Mouse (Mus musculus) cerebellum, postnatal 25 days (tissue): ENCODE results near the gene Ulk2.
"Not testable (repeated sequence)": the region's sequence is repeated elsewhere in the genome, so short reads cannot be mapped to it uniquely, and the experiment has no call there.

Experiments
- DNase-seq, 2 experiments: peaks; one replicate each; pipeline ENCODE4 v3.0.0; 2021; ENCODE audit warnings: mixed read lengths in 2 of 2

Ulk2 gene

DNA sequence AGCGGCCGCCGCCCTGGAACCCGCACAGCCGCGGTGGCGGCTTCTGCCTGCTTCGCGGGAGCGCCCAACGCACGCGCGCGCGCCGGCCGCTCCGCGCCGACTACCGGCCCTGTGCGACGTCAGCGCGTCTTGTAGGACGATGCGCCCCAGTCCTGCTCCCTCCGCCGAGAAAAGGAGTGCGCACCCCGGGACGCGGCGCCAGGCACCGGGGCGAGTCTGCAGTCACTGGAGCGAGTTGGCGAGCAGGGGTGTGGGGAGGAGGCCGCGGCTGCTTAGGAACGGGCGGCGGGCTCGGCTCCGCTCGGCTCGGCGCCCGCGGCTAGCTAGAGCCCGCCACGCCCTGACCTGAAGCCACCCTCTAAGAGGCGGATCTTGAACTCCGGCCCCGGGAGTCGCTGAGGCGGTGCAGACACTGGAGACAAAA lies at the start of gene Ulk2:
Ulk2 (minus strand) TSS at position 86 of the 424 bp plus-strand sequence.
- DNase-seq, result peak; percentile 96

DNA sequence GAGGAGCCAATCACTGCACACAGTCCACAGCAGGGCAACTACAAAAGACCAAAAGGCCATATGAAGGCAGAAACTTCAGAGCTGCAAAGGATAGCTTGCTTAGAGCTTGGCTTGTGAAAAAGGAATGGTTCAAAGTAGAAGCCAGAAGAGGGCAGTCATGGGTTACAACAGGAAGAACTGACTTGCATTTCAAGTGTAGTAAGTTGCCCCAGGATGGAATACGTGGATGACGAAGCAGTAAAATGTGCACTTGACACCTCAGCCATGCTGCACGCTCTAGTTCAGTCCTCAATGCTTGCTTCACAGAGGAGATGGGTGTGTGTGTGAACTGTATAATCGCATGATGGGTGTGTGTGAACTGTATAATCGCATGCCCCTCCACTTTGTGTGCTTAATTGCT lies 27.3 kb upstream of the Ulk2 start:
- DNase-seq, result no peak

DNA sequence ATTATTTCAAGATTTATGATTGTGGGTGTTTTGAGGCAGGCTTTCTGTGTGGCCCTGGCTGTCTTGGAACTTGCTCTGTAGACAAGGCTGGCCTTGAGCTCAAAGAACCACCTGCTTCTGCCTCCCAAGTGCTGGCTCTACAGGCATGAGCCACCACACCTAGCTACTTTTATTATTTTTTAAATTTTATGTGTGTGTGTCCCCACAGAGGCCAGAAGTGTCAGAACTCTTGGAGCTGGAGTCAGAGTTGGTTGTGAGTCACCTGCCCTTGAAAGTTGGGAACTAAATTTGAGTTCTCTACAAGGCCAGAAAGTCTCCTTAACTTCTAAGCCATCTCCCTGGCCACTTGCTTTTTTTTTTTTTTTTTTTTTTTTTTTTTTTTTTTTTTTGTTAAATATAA lies 25.0 kb upstream of the Ulk2 start:
- DNase-seq, result no peak

DNA sequence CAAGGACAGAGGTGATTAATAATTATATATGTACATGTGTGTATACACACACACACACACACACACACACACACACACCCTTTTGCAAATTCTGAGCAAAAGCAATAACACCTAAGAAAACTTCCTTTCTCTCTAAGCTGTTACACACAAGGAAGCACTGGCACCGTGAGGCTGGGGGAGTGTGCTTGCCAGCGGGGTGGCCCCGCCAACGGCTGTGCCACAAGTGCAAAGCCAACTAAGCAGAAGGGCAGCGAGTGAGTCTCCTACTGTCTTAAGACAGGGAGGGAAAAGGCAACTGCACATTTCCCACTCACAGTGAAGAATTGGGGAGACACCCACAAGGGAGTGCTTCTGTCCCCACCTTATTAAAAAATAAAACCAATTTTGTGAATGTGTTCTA lies 17.0 kb upstream of the Ulk2 start:
- DNase-seq, result peak in 1 of 2 experiments; percentile 10

DNA sequence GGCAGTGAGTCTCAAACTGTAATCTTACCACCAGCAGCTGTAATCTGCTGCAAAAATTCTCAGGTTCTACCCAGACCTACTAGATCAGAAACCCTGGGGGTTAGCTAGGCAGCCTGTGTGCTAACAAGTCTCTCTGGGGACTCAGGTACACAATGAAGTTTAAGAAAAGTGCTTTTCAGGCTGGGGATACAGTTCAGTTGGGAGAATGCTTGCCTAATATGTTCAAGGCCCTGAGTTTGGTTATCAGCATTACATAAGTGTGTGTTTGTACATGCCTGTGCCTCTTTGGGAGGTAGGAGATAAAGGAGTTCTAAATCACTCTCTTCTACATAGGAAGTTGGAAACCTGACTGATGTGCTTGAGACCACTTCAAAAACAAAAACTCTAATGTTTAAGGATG lies 12.0 kb upstream of the Ulk2 start:
- no peak for DNase-seq

DNA sequence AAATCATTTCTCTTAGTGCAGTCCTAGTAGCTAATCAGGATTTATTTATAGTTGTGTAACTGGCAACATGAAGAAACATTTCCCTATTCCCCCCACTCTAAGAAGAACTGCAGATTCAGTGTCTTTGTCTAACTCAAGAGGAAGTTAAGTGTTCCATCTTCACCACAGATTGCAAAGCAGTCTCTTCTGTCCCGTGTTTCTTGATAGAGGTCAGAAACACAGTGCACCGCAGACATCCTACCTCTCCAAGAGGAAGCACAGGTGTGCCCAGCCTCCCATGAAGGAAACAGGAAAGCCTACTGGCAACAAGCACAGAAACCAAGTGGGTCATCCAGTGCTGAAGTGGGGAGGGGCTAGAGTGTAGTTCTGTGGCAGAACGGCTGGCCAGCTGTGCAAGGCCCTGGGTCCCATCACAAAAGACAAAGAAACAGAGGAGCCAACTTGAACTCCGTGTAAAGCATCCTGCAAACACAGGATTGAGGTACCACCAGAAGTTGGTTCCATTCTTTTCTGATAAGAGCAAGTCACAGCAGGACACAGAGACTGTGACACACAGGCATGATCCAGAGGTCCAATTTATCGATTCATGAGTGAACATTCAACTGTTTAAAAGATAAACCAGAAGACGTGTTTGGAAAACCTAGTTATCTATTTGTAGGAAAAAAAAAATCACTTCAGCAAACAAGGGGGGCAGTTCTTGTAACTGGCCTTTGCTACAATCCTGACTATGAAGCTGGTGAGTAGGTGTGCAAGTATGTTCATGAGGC lies 7.1 kb upstream of the Ulk2 start:
- DNase-seq, result no peak

DNA sequence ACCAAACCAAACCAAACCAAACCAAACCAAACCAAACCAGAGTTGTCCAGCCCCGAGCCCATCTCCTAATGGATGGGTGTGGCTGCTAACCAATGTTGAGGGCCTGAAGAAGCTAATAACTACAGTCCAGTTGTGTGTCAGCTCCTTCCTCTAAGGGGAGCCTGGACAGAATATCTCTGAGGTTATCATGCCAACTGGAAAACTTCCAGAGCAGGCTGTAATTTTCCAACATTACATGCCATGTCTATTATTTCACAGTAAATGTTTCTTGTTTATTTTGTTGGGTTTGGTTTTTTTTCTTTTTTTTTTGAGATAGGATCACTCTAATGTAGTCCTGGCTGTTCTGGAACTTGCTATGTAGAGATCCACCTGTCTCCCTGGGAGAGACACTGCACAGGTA lies 4.4 kb upstream of the Ulk2 start:
- no peak for DNase-seq

DNA sequence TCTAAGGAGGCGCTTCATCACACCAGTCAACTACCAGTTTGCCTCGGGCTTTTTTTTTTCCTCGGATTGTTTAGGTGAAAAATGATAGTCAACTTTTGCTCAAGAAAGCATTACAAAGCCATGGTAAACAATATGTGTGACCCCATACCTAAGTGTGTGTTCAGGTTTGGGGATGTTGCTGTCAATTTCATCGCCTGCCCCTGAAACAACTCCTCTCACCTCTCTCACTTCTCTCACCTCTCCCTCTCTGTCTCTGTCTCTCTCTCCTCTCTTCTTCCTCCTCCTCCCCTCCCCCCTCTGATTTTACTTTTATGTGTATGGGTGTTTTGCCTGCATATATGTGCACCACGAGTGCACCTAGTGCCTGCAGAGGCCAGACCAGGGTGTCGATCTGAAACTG lies 666 bp upstream of the Ulk2 start:
- DNase-seq, result no peak

DNA sequence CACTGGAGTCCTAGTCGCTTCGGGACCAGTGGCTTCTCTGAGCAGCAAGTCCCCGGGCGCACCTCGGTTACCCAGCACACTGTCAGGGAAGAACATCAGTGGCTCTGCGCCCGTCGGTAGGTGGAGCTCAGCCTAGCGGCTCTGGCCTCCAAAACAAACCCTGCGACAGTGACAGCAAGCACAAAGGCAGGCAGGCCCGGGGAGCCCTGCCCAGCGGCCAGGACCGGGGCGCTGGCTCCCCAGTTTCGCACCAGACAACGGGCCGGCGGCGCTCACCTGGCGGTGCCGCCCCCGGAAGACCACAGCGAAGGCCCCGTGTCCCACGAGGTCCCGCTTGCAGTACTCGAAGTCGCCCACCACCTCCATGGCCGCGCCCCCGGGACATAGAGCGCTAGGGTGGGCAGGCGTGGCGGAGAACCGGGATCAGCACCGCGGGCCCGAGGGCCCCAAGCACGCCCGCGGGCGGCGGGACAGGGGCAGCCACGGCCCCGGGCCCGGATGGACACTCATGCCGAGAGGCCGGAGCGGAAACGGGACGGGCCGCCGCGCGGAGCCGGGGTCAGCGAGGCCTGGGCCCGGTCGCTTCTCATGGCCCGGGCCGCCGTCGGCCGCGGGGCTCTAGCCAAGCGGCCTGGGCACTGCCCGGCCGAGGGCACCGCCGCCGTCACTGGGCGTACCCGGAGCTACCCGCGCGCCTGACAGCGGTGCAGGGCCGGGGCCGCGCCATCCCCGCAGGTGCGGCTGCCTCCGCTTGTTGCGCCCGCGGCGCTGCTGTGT lies 474 bp downstream of the Ulk2 start:
- DNase-seq, result peak; percentile 90 to 91

DNA sequence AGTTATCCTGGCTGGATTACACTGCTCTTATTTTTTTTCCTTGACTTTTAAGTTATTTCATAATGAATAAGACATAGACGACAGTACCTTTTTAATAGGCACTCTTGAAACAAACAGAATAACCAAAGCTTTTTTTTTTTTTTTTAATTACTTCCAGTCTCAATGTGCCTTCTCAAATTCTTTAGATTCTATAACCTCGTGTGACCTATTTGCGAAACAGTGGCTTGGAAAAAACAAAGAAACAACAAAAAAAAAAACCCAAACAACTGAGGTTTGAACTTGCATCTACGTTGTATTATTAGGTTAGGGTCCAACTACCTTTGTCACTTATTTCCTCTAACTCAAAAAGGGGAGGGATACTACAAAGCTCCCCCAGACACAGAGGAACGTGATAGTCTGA lies 1.2 kb downstream of the Ulk2 start:
- no peak for DNase-seq

DNA sequence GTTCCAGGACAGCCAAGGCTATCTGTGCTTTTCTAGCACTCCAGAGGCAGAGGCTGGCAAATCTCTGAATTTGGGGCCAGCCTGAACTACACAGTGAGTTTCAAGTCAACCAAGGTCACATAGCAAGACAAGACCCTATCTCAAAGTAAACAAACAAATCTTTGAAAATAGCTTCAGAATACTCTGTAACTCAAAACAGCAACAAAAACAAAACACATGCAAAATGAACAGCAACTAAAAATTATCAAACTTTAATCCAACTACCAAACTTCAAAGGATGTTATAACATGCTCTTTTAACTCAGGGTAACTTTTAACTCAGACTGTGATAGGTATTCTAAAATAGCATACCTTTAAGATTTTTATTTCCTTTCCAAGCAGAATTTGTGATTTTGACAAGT lies 2.0 kb downstream of the Ulk2 start:
- no peak for DNase-seq

DNA sequence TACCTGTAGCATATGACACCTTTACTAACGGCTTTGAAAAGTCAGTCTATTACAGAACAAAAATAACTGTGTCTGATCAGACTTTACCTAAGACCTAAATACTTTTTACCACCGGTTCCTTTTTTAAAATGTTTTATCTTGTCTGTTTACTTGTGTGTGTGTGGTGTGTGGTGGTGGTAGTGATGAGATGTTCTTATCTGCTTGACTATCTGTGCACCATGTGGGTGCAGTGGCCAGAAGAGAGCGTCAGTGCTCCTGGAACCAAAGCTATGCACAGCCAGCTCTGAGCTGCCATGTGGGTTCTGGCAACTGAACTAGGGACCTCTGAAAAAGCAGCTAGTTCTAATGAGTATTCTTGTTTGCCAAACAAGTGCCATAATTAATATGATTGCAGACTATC lies 3.7 kb downstream of the Ulk2 start:
- DNase-seq, result peak in 1 of 2 experiments; percentile 34

DNA sequence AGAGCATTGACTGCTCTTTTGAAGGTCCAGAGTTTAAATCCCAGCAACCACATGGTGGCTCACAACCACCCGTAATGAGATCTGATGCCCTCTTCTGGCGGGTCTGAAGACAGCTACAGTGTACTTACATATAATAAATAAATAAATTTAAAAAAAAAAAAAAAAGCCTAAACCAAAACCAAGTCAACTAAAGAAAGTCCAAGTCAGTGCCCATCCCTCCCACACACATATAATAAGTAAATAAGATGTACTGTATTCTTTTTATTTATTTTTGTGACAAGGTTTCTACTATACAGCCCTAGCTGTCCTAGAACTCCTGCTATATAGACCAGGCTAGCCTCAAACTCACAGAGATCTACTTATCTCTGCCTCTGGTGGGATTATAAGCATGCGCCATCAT lies 14.2 kb downstream of the Ulk2 start:
- not testable (repeated sequence) for DNase-seq

DNA sequence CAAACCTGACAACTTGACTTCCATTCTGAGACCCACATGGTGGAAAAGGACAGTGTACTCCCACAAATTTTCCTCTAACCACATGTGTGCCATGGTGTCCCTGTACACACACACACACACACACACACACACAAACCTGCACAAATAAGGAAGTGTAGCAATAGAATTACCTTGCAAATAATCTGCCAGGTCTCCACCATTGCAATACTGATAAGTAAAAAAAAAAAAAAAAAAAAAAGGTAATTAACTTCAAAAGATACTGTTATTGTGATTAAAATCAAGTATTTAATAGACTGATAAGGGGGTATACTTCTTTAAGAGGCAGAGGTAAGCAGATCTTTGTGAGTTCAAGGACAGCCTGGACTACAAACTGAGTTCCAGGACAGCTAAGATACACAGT lies 14.9 kb downstream of the Ulk2 start:
- no peak for DNase-seq

DNA sequence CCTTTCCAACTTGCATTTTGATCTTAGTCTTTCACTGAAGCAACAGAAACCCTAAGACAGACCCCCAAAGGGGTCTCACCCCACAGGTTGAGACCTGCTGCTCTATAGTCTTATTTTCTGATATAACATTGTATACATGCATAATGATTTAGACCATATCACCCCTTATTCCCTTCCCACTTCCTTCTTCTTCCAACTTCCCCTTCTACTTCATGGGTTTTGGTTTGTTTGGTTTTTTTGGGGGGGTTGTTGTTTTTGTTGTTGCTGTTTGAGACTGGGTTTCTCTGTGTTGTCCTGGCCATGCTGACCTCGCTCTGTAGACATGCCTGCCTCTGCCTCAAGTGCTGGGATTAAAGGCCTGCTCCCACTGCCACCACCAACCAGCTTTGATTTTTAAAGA lies 15.7 kb downstream of the Ulk2 start:
- DNase-seq, result no peak

DNA sequence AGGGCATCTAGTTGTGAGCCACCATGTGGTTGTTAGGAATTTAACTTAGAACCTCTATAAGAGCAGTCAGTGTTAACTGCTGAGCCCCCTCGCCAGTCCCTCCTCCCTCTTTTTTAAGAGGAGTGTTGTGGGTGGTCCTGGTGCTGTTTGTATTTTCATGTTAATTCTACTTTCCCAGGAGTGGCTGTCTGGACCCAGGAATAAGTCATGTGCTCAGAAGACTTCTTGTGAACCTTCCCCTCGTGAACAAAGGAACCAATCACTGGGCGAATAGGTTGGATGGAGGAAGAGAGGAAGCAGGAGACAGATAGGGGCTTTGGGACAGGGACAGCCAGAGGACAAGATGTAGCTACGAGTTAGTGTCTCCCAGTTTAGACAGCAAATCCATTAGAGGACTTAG lies 45.1 kb downstream of the Ulk2 start:
- DNase-seq, result no peak

DNA sequence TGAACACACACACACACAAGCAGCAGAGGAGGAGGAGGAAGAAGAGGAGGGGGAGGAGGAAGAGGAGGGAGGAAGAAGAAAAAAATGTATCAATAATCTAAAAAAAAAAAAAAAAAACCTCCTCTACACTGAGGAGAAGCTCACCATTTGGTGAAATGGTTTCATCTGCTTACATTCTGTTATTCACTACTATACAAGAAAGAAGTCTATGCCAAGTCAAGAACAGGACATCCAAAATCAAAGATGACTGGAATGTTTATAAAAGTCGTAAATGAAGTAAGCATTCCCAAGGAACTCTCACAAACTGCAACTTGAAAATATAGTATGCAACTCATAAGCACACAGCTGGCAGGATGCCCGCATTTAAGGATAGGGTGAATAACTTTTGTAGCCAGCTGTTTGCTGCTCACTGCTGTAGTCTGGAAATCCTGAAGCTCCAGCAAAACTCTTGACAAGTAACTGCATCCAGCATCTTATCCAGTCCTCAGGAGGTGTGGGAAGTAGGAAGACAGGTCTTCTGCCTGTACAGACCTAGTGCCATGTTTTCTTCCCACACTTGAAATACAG lies 46.2 kb downstream of the Ulk2 start:
- peak in 1 of 2 experiments; percentile 8 for DNase-seq

DNA sequence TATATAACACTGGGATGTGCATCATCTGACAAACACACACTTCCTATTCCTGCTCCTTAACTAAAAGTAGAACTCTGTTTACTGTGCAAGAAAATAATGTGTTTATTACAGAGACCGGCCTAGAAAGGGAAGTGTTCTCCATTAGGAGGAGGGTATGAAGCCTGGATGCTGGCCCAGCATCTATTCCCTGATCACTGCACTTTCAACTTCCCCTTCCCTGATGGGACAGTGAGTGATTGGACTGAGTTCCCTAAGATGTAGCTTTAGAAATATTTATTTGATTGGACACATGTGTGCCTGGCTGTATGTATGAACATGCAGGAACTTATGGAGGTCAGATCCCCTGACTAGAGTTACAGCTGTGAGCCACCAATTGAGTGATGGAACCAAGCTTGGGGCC lies 61.4 kb downstream of the Ulk2 start:
- no peak for DNase-seq

DNA sequence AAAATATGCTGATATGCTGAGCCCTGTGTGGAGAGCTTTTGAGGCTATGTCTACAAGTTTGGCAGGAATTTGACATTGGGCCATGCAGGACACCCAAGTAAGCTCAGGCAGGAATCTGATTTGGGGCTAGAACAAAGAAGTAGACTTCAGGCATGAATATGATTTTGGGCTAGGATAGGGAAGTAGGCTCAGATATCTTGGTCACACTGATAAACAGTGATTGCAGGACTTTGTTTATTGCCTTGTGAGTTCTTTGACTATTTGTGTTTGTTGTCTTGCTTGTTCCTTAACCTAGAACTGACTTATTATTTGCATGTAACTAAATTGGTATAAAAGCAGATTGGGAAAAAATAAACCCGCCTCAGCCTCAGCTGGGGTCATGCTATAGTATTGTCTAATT lies 66.3 kb downstream of the Ulk2 start:
- DNase-seq, result no peak

DNA sequence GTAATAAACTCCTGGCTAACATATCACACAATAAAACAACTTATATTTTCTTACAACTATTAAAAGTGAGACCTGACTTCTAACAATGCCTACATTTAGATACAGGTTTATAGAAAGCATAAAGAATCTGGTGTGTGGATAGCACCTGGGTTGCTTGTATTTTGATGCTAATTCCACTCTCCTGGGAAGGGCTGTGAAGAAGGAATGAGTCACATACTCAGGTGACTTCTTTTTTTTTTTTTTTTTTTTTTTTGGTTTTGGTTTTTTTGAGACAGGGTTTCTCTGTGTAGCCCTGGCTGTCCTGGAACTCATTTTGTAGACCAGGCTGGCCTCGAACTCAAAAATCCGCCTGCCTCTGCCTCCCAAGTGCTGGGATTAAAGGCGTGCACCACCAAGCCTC lies 72.3 kb downstream of the Ulk2 start:
- DNase-seq, result not testable (repeated sequence)

DNA sequence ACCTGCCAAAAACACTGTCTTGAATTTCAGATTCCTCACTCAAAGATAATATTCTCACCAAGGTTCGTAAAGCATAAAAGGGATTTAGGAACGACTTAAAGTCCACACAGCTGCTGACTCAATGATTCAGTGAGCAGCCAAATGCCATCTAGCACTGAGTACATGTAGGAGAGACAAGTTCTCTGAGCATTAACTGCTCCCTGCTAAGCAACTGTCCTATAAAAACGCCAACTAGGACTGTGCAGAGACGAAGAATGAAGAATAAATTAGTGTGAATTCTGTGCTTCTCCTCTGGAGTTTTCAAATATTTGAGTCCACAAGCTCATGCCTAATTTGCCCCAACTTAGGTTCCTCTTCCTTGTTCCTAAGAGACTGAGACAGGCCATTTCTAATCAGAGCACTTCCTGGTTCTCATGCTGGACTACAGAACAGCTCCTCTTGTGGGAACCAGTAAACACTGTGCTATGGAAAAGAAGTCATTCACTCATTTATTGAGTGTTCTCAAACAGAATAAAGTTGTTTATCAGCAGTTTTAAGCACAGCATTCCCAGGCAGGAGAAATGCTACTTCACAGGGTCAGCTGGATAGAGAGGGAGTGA lies 80.2 kb downstream of the Ulk2 start:
- DNase-seq, result no peak

DNA sequence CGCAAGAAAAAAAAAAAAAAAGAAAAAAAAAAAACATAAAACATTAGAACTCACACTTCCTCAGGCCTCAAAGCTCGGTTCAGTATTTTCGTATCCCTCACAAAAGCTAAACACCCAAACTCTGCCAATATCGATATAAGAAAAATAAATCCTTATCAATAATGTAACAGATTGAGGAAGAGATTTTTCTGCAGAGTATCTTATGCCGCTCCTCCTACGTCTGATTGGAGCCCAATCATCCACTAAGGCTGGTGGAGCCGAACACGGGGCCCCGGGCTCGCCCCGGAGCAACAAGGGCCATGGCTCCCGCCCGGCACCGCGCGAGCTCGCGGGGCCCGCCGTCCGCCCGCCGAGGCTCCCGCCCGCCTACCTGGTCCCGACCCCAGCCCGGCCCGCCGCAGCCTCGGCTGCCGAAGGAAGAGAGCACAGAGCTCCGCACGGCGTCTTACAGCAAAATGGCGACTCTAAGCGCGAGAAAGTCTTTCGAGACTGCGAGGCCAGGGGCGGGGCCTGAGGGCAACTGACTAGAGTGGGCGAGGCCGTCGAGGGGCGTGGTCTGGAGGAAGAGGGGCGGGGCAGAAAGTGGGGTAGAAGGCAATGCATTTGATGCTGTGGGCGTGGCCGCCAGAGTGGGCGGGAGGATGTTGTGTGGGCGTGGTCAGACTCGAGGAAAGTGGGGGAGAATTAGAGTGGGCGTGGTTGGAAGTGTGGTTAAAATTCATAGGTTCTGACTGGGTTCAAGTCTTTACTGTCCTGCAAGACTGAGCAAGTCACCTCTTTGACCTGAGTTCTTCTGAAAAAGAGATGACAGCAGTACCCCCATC lies 93.1 kb downstream of the Ulk2 start, which contains the start of gene Prpsap2:
Prpsap2 (minus strand) TSS at position 505 of the 824 bp plus-strand sequence.
- peak; percentile 99 to 100 for DNase-seq

DNA sequence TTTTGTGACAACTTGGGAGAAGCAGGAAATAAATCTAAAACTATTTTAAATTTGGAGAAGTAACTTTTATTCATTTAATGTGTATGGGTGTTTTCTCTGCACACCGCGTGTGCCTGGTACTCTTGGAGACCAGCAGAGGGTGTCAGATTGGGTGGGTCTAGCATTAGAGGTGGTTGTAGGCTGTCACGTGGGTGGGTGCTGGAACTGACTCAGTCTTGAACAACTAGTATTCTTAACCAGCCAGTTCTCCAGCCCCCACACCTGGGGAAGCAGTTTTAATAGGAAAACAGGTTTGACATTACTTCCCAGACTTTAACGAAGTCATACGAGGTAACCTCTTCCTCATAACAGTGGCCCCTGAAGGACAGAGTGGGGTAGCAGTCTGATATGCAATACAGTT lies 94.4 kb downstream of the Ulk2 start:
- DNase-seq, result peak in 1 of 2 experiments; percentile 17
